Mouse (Mus musculus): ENCODE results near the gene Apol8. TPM values are rescaled to one million over a fixed set of nuclear protein-coding genes. Genes with fewer than 3 reads are reported as not detected.
A peak's percentile ranks its signal among the peaks of the same experiment; 100 is the strongest.

Apol8 gene
- not detected for total RNA-seq (2021)
- long read RNA-seq, experiment 1 = 0 reads
- long read RNA-seq, experiment 2 = 0 reads

DNA sequence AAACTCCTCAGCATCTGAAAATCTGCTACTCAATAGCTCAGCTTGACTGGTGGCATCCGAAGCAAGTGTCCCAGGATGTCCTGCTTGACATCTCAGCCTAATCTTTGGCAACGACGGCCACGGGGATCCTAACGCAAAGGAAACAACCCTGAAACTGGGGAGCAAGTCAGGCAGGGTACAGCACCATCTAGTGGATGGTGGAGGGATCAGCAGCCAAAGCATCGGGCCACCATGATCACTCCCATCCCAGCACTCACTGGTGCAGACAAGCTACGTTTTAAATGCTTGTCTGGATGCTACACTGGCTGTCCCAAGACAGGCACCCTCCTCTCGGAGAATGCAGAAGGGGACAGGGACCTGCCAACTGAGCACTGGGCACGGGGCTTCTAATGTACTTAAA is at the start of gene Apol8:
Apol8 (minus strand) TSS at position 156 of the 400 bp plus-strand sequence.
- peak; percentile 36 to 65 for DNase-seq
- intact Hi-C loops (cut with DNase I) = no loop called here

DNA sequence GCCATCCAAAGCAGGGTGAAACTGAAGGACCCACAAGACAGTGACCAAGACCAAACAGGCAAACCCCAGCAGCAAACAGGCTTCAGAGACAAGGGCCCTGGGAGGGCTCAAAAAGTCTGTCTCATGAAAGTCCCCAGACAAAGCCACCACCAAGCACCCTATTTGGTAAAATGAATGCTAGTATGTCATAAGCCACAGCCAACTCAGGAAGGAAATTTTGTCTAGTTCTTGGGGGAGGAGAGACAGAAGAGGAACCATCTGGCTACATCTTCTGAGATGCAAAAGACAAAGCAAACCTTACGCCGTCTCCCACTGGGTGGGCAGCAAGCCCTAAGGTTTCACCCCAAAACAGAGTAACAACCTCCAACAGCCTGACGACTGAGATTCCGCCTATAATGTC is 48.9 kb upstream of the Apol8 start:
- no peak for DNase-seq
- intact Hi-C loops (cut with DNase I) = loop anchor here (2.0 kb wide), 1 partner anchor 13 kb away; no protein-coding TSS in a partner anchor

DNA sequence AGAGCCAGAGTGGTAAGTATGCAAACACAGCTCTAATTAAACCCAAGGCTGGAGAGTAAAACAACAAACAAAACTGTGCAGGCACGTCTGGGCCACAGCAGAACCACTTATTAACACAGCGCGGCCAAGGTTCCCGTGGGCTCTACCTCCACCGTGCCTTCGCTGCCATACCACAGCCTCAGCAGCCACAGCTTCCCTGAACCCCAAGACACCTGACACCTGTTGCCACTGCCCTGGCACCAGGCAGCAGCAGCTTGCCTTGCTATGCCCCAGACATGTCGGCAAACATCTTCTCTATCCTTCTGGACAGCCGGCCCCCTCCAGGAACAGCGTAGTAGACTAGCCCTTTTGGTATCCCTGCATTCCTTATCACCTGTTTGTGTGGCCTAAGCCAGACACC is 48.1 kb upstream of the Apol8 start:
- no peak for DNase-seq
- intact Hi-C loops (cut with DNase I) = loop anchor here (2.0 to 5.0 kb wide), 2 partner anchors 14 to 32 kb away; no protein-coding TSS in a partner anchor

DNA sequence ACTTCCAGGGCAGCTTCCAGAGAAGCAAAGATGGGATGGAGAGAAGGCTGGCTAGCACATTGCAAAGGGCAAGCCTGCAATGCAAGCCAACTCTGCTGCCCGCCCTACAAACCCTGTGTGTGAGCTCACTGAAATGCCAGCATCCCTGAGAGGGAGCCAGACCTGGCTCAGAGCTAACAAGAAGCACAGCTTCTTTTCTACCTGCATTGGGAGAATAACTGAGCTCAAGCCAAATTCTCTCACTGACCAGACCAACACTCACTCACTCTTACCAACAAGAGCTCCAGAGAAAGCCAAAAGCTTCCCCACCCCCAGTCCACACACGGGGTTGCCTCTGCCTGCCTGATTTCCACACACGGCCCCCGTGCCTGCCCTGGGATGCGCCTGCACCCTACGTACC is 47.7 kb upstream of the Apol8 start:
- no peak for DNase-seq
- intact Hi-C loops (cut with DNase I) = loop anchor here (2.0 to 5.0 kb wide), 2 partner anchors 14 to 33 kb away; no protein-coding TSS in a partner anchor

GRCm38 (mm10) chr15:77803747-77804146 is 46.9 kb upstream of the Apol8 start:
- DNase-seq = peak in 1 of 2 experiments; percentile 51
- intact Hi-C loops (cut with DNase I) = loop anchor here (2.0 to 5.0 kb wide), 2 partner anchors 15 to 34 kb away; no protein-coding TSS in a partner anchor

- intact Hi-C loops (cut with DNase I) = loop anchor here (5.0 kb wide), 1 partner anchor 34 kb away; no protein-coding TSS in a partner anchor
Observed at GRCm38 (mm10) chr15:77802992-77803391, 46.2 kb upstream of the Apol8 start.

DNA sequence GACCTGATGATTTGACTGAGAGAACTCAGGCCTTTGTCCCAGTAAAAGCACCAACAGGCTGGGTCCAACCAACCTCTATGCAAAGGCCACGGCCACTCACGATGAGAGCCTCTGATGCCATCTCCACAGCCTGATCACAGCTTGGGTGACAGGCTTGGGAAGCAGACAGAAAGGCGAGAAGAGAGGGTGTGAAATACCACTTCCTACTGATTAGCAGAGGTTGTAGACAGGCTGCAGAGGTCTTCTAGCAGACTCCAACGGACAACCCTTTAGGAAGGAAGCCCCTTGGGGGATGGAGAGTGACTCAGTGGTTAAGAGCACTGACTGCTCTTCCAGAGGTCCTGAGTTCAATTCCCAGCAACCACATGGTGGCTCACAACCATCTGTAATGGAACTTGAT is 44.4 kb upstream of the Apol8 start:
- intact Hi-C loops (cut with DNase I) = loop anchor here (5.0 kb wide), 1 partner anchor 36 kb away; no protein-coding TSS in a partner anchor

More at GRCm38 (mm10) chr15:77802992-77803391, 46.2 kb upstream of the Apol8 start:
- DNase-seq = no peak

GRCm38 (mm10) chr15:77800511-77800910 is 43.7 kb upstream of the Apol8 start:
- intact Hi-C loops (cut with DNase I) = loop anchor here (5.0 kb wide), 1 partner anchor 37 kb away; no protein-coding TSS in a partner anchor
- DNase-seq = peak; percentile 72 to 74

More for the DNA sequence above, 44.4 kb upstream of the Apol8 start:
- no peak for DNase-seq

GRCm38 (mm10) chr15:77799491-77800474 is 43.0 kb upstream of the Apol8 start:
- DNase-seq = no peak
- intact Hi-C loops (cut with DNase I) = loop anchor here (5.0 kb wide), 1 partner anchor 38 kb away; no protein-coding TSS in a partner anchor

- peak; percentile 39 to 54 for DNase-seq
- intact Hi-C loops (cut with DNase I) = no loop called here
Observed at GRCm38 (mm10) chr15:77798664-77799490, 42.1 kb upstream of the Apol8 start.

DNA sequence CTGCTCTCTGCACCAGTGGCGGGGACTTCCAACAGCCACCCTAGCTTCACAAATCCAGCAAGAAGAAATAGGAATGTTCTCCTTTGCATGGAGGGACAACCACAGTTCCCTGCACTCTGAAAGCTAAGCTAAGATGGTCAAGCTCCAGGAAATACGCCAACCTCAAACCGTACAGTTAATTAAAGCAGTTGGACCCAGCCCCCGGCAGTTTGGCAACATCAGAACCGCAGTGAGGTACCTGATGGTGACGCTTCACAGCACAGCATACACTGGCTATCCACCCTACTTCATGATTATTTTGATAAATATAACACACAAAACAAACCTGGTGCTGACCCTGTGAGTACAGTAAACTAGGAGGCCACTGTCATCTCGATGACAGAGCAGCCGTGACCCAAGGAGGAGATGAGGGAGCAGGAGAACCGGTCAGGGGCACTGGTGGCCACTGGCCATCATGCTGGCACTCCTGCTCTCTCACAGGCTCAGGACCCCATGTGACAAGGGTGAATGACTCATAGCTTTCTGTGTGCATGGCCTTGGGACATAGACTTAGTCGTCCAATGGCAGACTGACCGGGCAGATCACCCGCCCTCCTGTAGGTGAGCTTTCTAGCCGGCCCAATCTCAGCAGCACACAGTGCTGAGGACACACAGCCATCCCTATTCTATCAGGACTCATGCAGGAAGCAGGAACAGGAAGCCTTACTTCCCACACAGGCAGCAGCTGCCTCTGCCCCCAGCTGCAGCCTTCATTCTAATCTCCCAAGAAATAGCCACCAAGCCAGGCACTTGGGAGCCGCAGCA is 41.0 kb upstream of the Apol8 start:
- peak; percentile 29 to 49 for DNase-seq
- intact Hi-C loops (cut with DNase I) = no loop called here

- intact Hi-C loops (cut with DNase I) = no loop called here
- no peak for DNase-seq
Observed at GRCm38 (mm10) chr15:77796409-77797035, 39.7 kb upstream of the Apol8 start.

GRCm38 (mm10) chr15:77794908-77795356 is 38.1 kb upstream of the Apol8 start:
- intact Hi-C loops (cut with DNase I) = no loop called here
- no peak for DNase-seq

DNA sequence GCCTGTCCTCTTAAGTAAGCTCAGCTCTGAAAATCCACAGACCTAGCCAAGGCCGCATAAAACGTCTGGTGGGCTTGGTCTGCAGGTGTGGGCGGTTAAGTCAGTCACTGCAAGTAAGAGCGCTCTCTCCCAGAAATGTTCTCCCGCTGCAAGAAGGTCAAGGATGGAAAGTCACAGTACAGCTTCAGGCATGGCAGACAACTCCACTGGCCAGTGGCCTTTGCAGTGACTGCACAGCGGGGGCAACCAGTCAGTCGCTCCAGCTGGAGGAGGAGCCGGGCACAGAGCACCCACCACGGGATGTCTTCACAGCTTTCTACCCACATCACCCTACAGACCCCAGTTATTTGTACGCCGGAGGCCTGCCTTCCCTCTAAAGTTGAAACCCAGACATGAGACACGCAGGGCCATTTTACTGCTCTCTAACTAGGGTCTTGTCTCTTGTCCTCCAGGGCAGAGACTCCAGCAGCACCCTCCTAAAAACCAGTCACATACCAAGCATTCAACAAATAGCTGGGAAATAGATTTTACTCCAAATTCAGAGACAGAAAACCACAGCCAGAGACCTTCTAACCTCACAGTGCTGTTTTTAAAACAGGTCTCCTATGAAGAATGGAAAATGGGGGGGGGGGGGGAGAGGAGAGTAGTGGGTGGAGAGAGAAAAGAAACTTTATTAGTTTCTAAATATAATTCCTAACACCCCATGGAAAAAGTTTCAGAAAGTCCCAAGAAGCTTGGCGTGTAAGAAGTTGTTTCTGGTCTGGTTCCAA is 37.5 kb upstream of the Apol8 start:
- intact Hi-C loops (cut with DNase I) = no loop called here
- no peak for DNase-seq

DNA sequence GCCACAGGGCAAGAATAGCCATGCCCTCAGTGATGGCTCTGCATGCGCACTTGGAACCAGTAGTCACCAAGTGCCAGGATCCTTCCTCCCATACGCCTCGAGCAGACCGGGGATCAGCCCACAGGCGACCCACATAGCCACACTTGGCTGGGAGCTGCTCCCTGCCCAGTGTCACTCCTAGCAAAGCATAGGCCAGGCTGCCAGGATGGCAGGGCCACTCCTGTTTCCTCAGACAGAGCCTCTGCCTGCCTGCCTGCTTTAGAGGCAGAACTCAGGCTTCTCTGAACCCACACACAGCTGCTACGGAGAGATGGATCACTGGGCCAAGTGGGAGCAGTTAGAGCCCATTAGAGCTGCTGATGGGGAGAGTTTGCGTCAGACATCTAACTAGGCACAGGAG is 36.8 kb upstream of the Apol8 start:
- intact Hi-C loops (cut with DNase I) = no loop called here
- no peak for DNase-seq

- no peak for DNase-seq
- intact Hi-C loops (cut with DNase I) = no loop called here
Observed at GRCm38 (mm10) chr15:77793094-77793493, 36.3 kb upstream of the Apol8 start.

GRCm38 (mm10) chr15:77792056-77792455 is 35.3 kb upstream of the Apol8 start:
- DNase-seq = no peak
- intact Hi-C loops (cut with DNase I) = no loop called here
